Mouse (Mus musculus): ENCODE data around the gene Mindy4. TPM values are rescaled to one million over a fixed set of nuclear protein-coding genes. Genes with fewer than 3 reads are reported as not detected.

Mindy4 gene
- 1.0 and 1.7 TPM in 2 replicates for polyA plus RNA-seq (2012; rRNA removed)

GRCm38 (mm10) chr6:55202913-55203910, at the start of gene Mindy4:
Gene Mindy4 (plus strand): TSS chr6:55203383.
- Histone ChIP-seq H3K27me3 (ENCODE audit: control insufficient read depth, insufficient read depth, low read length) (no peaks in the 10 kb centered on the region), H3K27ac (ENCODE audit: insufficient read depth, low read length) (peak within 1 kb of the TSS; percentile 19; the same call in 1 of the 2 replicates), H3K4me3 (ENCODE audit: extremely low read depth, insufficient read depth, insufficient read length) (peak within 1 kb of the TSS; percentile 47; the same call in 1 of the 2 replicates), H3K4me1 (ENCODE audit: control insufficient read depth, insufficient read depth, insufficient read length) (no peaks in the 10 kb centered on the region), H3K36me3 (ENCODE audit: control insufficient read depth, insufficient read depth, low read length) (no peaks in the 10 kb centered on the region)
- 9% methylated on average over 32 of the region's 33 CpGs for WGBS
- no peak for TF ChIP-seq CTCF (IDR thresholded peaks at IDR 0.05; ENCODE audit: extremely low read depth, insufficient read depth, insufficient read length, insufficient replicate concordance)
- no peak for TF ChIP-seq POLR2A (IDR thresholded peaks at IDR 0.05; ENCODE audit: low read depth, low read length)
- DNase-seq (ENCODE audit: low read depth in 1 of 2, low spot score in 2 of 2) = peak in 1 of 2 experiments; percentile 31

- no peak overlapping the region for H3K4me3 ChIP-seq (ENCODE audit: extremely low read depth, insufficient read depth, insufficient read length)
- H3K27ac ChIP-seq (ENCODE audit: insufficient read depth, low read length) = no peak overlapping the region
- DNase-seq (ENCODE audit: low read depth in 1 of 2, low spot score in 2 of 2) = no peak
- no peaks in the 10 kb centered on the region for H3K4me1 ChIP-seq (ENCODE audit: control insufficient read depth, insufficient read depth, insufficient read length)
- no peaks in the 10 kb centered on the region for H3K27me3 ChIP-seq (ENCODE audit: control insufficient read depth, insufficient read depth, low read length)
- no peaks in the 10 kb centered on the region for H3K36me3 ChIP-seq (ENCODE audit: control insufficient read depth, insufficient read depth, low read length)
- WGBS = 79% methylated on average over 1 of the region's 1 CpGs
- TF ChIP-seq CTCF (IDR thresholded peaks at IDR 0.05; ENCODE audit: extremely low read depth, insufficient read depth, insufficient read length, insufficient replicate concordance) (no peak), POLR2A (IDR thresholded peaks at IDR 0.05; ENCODE audit: low read depth, low read length) (no peak)
Measured at GRCm38 (mm10) chr6:55159256-55159655, 43.9 kb upstream of the Mindy4 start.

DNA sequence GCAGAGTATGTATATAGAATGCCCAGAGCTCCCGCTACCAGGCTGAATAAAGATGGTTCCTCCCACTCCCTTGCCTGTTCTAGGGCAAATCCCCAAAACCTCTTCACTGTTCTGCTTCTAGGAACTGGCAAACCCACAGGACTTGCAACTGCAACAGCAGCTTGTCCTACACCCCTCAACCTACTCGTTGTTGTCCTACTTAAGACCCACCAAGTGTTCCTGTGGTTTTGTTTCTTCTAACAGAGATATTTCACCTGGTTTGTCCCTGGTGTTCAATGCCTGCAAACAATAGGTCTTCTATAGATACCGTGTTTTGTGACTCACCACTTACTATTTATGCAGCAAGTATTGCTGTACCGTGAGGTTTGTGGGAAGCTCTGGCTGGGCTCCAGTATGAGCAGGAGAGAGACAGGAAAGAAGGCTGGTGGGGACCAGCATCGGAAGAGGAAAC, 41.8 kb upstream of the Mindy4 start:
- Histone ChIP-seq H3K27ac (ENCODE audit: insufficient read depth, low read length) (no peak overlapping the region), H3K27me3 (ENCODE audit: control insufficient read depth, insufficient read depth, low read length) (no peaks in the 10 kb centered on the region), H3K4me1 (ENCODE audit: control insufficient read depth, insufficient read depth, insufficient read length) (no peaks in the 10 kb centered on the region), H3K36me3 (ENCODE audit: control insufficient read depth, insufficient read depth, low read length) (no peaks in the 10 kb centered on the region), H3K4me3 (ENCODE audit: extremely low read depth, insufficient read depth, insufficient read length) (no peak overlapping the region)
- no peak for DNase-seq (ENCODE audit: low read depth in 1 of 2, low spot score in 2 of 2)
- TF ChIP-seq POLR2A (IDR thresholded peaks at IDR 0.05; ENCODE audit: low read depth, low read length) = no peak
- no peak for TF ChIP-seq CTCF (IDR thresholded peaks at IDR 0.05; ENCODE audit: extremely low read depth, insufficient read depth, insufficient read length, insufficient replicate concordance)
- 31% methylated on average over 5 of the region's 5 CpGs for WGBS

DNA sequence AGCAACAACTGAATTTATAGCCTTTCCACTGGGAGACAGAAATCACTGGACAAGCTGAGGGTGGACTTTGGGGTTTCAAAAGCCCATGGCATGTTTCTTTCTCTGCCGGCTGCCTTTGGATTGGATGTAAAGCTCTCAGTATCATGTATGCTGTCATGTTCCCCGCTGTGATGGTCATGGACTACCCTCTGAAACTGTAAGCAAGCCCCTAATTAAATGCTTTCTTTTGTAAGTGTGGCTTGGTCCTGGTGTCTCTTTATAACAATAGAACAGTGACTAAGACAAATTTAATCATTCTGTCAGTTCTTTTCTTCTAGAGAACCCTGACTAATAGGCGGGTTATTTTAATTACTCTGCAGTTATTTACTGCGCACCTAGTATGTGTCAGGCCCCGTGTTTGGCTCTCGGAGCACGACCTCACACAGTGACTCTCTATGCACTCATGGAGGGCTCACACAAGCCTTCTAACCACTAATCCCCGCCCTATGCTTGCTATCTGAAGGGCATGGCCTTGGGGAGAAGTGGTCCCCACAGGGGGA, 40.1 kb upstream of the Mindy4 start:
- WGBS = 83% methylated on average over 8 of the region's 8 CpGs
- Histone ChIP-seq H3K4me1 (ENCODE audit: control insufficient read depth, insufficient read depth, insufficient read length) (no peaks in the 10 kb centered on the region; the same call in 1 of the 2 replicates), H3K36me3 (ENCODE audit: control insufficient read depth, insufficient read depth, low read length) (no peaks in the 10 kb centered on the region), H3K27ac (ENCODE audit: insufficient read depth, low read length) (no peak overlapping the region), H3K4me3 (ENCODE audit: extremely low read depth, insufficient read depth, insufficient read length) (no peak overlapping the region), H3K27me3 (ENCODE audit: control insufficient read depth, insufficient read depth, low read length) (no peaks in the 10 kb centered on the region)
- TF ChIP-seq CTCF (IDR thresholded peaks at IDR 0.05; ENCODE audit: extremely low read depth, insufficient read depth, insufficient read length, insufficient replicate concordance) = no peak
- TF ChIP-seq POLR2A (IDR thresholded peaks at IDR 0.05; ENCODE audit: low read depth, low read length) = no peak
- DNase-seq (ENCODE audit: low read depth in 1 of 2, low spot score in 2 of 2) = no peak

DNA sequence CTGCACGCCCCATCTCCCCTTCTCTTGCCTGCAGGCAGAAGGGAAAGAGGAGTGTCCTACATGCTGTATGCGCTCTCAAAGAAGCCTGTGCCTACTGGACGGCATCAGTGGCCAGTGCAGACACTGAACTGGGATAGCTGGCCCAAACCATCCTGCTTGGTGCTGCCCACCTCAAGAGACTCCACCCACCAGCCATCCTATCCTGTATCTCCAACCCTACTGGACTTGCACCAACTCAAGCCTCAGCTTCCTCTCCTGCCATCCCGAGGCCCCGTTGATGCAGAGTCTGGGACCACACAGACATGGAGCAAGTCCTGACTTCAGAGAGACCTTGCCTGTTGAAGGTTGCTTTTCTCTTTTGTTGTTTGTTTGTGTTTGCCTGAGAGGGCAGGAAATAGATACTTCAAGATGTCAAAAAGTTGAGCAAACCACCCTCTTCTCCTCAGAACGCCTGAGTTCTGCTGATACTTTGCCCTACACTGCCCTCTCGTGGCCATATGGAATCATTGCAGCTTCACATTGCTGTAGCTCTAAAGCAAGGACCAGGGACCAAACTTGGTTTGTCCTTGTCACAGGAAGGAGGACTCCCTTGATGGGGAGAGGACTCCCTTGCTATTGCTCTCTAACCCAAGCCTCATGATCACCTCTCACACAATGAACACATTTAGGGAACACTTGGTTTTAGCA, 36.3 kb upstream of the Mindy4 start:
- peak; percentile 25 to 53 for DNase-seq (ENCODE audit: low read depth in 1 of 2, low spot score in 2 of 2)
- peak; percentile 79; the same call in 1 of the 2 replicates for TF ChIP-seq CTCF (IDR thresholded peaks at IDR 0.05; ENCODE audit: extremely low read depth, insufficient read depth, insufficient read length, insufficient replicate concordance)
- no peak for TF ChIP-seq POLR2A (IDR thresholded peaks at IDR 0.05; ENCODE audit: low read depth, low read length)
- Histone ChIP-seq H3K27ac (ENCODE audit: insufficient read depth, low read length) (no peak overlapping the region), H3K27me3 (ENCODE audit: control insufficient read depth, insufficient read depth, low read length) (no peaks in the 10 kb centered on the region), H3K36me3 (ENCODE audit: control insufficient read depth, insufficient read depth, low read length) (no peaks in the 10 kb centered on the region), H3K4me1 (ENCODE audit: control insufficient read depth, insufficient read depth, insufficient read length) (no peaks in the 10 kb centered on the region; the same call in 1 of the 2 replicates), H3K4me3 (ENCODE audit: extremely low read depth, insufficient read depth, insufficient read length) (no peak overlapping the region)
- WGBS = 42% methylated on average over 7 of the region's 7 CpGs

DNA sequence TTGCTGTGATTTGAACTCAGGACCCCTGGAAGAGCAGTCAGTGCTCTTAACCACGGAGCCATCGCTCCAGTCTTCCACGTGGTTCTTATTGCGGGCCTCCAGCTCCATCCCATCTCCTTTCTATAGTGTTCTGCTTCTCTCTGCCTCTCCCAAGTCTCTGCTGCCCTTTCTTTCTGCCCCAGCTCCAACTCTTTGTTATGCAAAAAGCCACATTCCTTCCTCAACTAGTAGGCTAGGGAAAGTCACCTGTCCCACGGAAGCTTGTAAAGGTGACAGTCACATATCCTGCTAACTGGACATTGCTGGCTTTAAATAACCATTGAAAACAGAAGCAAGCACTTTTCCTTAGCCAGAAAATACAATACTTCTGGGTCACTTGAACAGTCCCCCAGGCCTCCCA, 33.4 kb upstream of the Mindy4 start:
- Histone ChIP-seq H3K27ac (ENCODE audit: insufficient read depth, low read length) (no peak overlapping the region), H3K36me3 (ENCODE audit: control insufficient read depth, insufficient read depth, low read length) (no peaks in the 10 kb centered on the region), H3K4me3 (ENCODE audit: extremely low read depth, insufficient read depth, insufficient read length) (no peak overlapping the region), H3K4me1 (ENCODE audit: control insufficient read depth, insufficient read depth, insufficient read length) (no peaks in the 10 kb centered on the region; the same call in 1 of the 2 replicates), H3K27me3 (ENCODE audit: control insufficient read depth, insufficient read depth, low read length) (no peaks in the 10 kb centered on the region)
- 72% methylated on average over 5 of the region's 5 CpGs for WGBS
- TF ChIP-seq POLR2A (IDR thresholded peaks at IDR 0.05; ENCODE audit: low read depth, low read length) (no peak), CTCF (IDR thresholded peaks at IDR 0.05; ENCODE audit: extremely low read depth, insufficient read depth, insufficient read length, insufficient replicate concordance) (no peak)
- no peak for DNase-seq (ENCODE audit: low read depth in 1 of 2, low spot score in 2 of 2)
